Mouse (Mus musculus) liver, adult 2 months (tissue): Measurements from ENCODE around the gene A3galt2.

Source experiments
- CTCF ChIP-seq: fragments of 200-500 bp; IDR thresholded peaks from 2 replicates; pipeline ENCODE4 v1.5.1; 2011; ENCODE audit warnings: low read depth, low read length, control low read depth
- POLR2A ChIP-seq: fragments of 200-500 bp; IDR thresholded peaks from 2 replicates; pipeline ENCODE4 v1.6.1; 2011; ENCODE audit warnings: low read length, control low read depth; ENCODE audit not compliant: insufficient read depth; ENCODE audit errors: extremely low read depth

- TF ChIP-seq CTCF: no peak
- TF ChIP-seq POLR2A: no peak
These were observed 42.2 kb upstream of the A3galt2 start for GRCm38 (mm10) chr4:128712941-128713340.
